Mouse (Mus musculus) layer of hippocampus, adult 11-12 months (tissue): ENCODE measurements at regions not wholly inside any gene's neighbourhood (a gene's known extent, or its start where the extent isn't known, plus 50 kb on each side); places are given as distances from the start of the nearest gene placed in this dataset.

ENCODE experiments used
- DNase-seq: peaks from one replicate; pipeline ENCODE4 v3.0.0; 2022; ENCODE audit warnings: low spot score

DNA sequence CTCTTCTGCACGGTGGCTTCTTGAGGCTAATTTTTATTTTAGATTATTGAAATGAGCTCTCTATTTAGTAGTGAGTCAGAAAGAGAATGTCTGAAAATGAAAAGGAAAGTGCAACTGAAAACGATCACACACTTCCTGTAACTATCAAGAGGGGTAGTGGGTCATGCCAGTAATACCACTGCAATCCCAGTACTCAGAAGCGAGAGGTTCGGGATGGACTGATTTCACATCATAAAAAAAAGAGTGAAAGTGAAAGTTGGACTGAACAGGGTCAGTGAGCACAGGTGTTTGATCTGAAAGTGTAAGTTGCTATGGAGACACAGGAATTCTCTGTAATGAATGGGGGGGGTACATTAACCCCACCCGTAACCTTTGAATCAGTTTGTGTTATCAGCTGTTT, 52.9 kb upstream of the Tnfaip3 start:
- no peak for DNase-seq

DNA sequence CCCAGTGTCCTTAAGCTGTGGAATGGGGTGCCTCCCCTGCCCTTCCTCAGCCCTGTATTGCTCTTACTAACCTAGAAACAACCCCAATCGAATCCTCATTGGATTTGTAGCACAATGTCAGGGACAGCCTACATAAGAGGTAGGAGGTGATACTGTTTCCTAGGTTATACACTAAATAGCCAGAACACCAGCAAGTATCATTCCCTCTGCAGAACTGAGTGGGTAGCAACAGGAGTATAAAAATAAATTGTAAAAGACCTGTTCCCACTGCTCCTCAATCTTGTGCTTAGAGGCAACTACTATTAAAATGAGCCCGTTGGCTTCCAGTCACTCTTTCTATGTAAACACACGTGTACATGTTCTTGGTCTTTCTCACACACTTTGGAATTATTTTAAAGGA, 52.2 kb upstream of the Tnfaip3 start:
- no peak for DNase-seq

DNA sequence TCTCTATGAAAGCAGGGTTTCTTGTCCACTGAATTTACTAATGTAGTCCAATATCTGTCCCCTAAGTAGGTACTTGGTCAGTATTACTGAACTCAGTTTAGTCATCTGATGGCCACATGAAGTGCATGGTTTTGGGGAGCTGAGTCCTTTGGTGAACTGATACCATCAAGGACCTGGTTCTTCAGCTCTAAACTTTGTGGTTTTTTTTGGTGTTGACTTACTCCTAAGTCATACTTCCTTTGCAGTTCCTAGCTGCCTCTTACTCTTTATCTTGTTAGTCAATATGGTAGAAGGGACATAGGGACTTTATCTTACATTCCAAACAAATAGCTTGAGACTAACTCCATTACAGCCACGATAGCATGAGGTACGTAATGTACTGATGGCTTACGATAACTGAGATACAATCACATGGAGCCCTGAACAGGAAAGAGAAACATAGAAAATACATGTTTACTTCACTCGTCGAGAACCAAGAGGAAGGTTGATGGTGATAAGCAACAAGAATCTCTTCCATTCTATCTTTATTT, 51.4 kb upstream of the Tnfaip3 start:
- DNase-seq: no peak
